Mouse (Mus musculus): ENCODE measurements around the gene Nfe2l1.

- no peak for TF ChIP-seq POLR2A (IDR thresholded peaks at IDR 0.05; ENCODE audit: insufficient read depth, low read depth, low read length)
- TF ChIP-seq CTCF (IDR thresholded peaks at IDR 0.05) = no peak
Observed at GRCm38 (mm10) chr11:96823471-96823837, 6.3 kb downstream of the Nfe2l1 start.
